Comparison of ENCODE assay signal across 23 mouse cellular contexts in the genomic region with DNA sequence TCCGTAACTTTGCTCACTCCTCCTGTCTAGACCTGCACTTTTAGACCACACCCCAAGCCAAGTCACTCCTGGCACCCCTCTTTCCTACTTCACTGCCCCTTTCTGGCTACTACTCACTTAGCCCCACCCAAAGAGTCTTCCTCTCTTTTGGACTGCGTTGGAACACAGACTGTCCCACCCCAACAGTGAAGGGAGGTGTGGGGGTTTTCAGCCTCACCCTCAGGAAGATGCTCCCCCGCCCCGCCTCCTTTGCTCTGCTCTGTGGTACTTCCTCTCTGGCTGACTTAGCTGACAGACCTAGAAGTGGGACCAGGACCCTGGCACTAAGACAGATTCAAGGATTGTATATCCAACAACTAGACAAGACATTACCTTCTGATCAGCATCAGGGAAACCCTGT. TPM values are rescaled to one million over a fixed set of nuclear protein-coding genes. Genes with fewer than 3 reads are reported as not detected.
DNase-seq lines count a peak whose midpoint lies in the region; ATAC-seq and TF ChIP-seq lines count a peak whose summit lies in the region.
"Had no signal": no experiment of that assay in that cellular context is flagged by ENCODE, and none has a peak within 500 bp of the region (broad histone marks: within the 10 kb centered on the region; RNA-seq: fewer than 3 reads in every experiment).

A gene (plus strand): TSS at position 267 of the 400 bp plus-strand sequence.

- H3K79me2 ChIP-seq in MEL (ENCODE audit: control insufficient read depth, insufficient read depth, low read length, poor library complexity): peaks cover 2% of the 10 kb centered on the region; the same call in 1 of the 2 replicates

- H3K36me3 ChIP-seq in liver, embryonic 13.5 days: no peaks in the 10 kb centered on the region
- H3K36me3 ChIP-seq in MEL (ENCODE audit: control insufficient read depth in 1 of 2, insufficient read depth in 2 of 2, low read length in 2 of 2): peaks cover 0 to 18% of the 10 kb centered on the region in 2 experiments; a peak in 2 of 4 replicates
- H3K36me3 ChIP-seq in liver, embryonic 15.5 days (replicated peaks): no peaks in the 10 kb centered on the region
- H3K36me3 ChIP-seq: embryonic facial prominence, embryonic 12.5 days; limb, embryonic 12.5 days; midbrain, embryonic 10.5 days had no signal

- H3K4me3 ChIP-seq in liver, embryonic 13.5 days (replicated peaks): no peak within 1 kb of the TSS
- no peak within 1 kb of the TSS for H3K4me3 ChIP-seq in MEL (ENCODE audit: control insufficient read depth in 1 of 2, insufficient read depth in 1 of 2, low read depth in 2 of 2, low read length in 2 of 2)
- H3K4me3 ChIP-seq in liver, embryonic 15.5 days (replicated peaks): peak within 1 kb of the TSS; percentile 28
- H3K4me3 ChIP-seq: embryonic facial prominence, embryonic 12.5 days; limb, embryonic 12.5 days; midbrain, embryonic 10.5 days had no signal

- peaks cover 69% of the 10 kb centered on the region for H3K27me3 ChIP-seq in liver, embryonic 13.5 days
- H3K27me3 ChIP-seq in MEL (ENCODE audit: control insufficient read depth in 1 of 2, insufficient read depth in 2 of 2, low read length in 2 of 2): no peaks in the 10 kb centered on the region
- H3K27me3 ChIP-seq in liver, embryonic 15.5 days: peaks cover 74% of the 10 kb centered on the region

- H3K9me3 ChIP-seq in liver, embryonic 13.5 days (replicated peaks): no peaks in the 10 kb centered on the region
- H3K9me3 ChIP-seq in MEL (replicated peaks; ENCODE audit: insufficient read depth, low read length): no peaks in the 10 kb centered on the region
- H3K9me3 ChIP-seq in liver, embryonic 15.5 days (replicated peaks): no peaks in the 10 kb centered on the region
- H3K9me3 ChIP-seq: embryonic facial prominence, embryonic 12.5 days; limb, embryonic 12.5 days; midbrain, embryonic 10.5 days had no signal

- peak within 1 kb of the TSS; percentile 47; the same call in 1 of the 2 replicates for H3K27ac ChIP-seq in liver, embryonic 13.5 days
- no peak within 1 kb of the TSS; the same call in 1 of the 2 replicates for H3K27ac ChIP-seq in MEL (ENCODE audit: control insufficient read depth, low read depth, low read length)
- H3K27ac ChIP-seq in liver, embryonic 15.5 days (replicated peaks): peak within 1 kb of the TSS; percentile 61
- H3K27ac ChIP-seq: embryonic facial prominence, embryonic 12.5 days; hindbrain, embryonic 14.5 days; kidney, postnatal 0 days; limb, embryonic 12.5 days; midbrain, embryonic 10.5 days had no signal

- TF ChIP-seq EP300 in MEL (IDR thresholded peaks at IDR 0.05; ENCODE audit: low read depth in 1 of 2, low read length in 2 of 2): no peak

- no peak for DNase-seq in liver, embryonic 13.5 days
- DNase-seq in liver (no peak), MEL (ENCODE audit: low read depth, low spot score) (peak; percentile 67)
- DNase-seq in left cerebral cortex, adult 18-20 months (ENCODE audit: low spot score in 2 of 2): no peak
- no peak for DNase-seq in retina, postnatal 1 day
- DNase-seq in B cell, adult 2 months: no peak
- DNase-seq: adrenal gland, postnatal 25 days; cerebellum, adult 11 months; cerebellum, postnatal 10 days; forebrain, postnatal 0 days; heart, postnatal 4 days; kidney, adult 2 months; lung, embryonic 14.5 days; thymus, postnatal 25 days had no signal

- no peak within 1 kb of the TSS for H3K4me2 ChIP-seq in liver, embryonic 13.5 days
- peak within 1 kb of the TSS; percentile 13 for H3K4me2 ChIP-seq in liver, embryonic 15.5 days
- H3K4me2 ChIP-seq: embryonic facial prominence, embryonic 12.5 days; hindbrain, embryonic 14.5 days had no signal

- H3K4me1 ChIP-seq in liver, embryonic 13.5 days (replicated peaks): peaks cover 71% of the 10 kb centered on the region
- H3K4me1 ChIP-seq in MEL (ENCODE audit: control insufficient read depth in 1 of 2, insufficient read depth in 2 of 2, low read length in 2 of 2): peaks cover 9 to 49% of the 10 kb centered on the region in 2 experiments
- peaks cover 54% of the 10 kb centered on the region for H3K4me1 ChIP-seq in liver, embryonic 15.5 days (replicated peaks)

- TF ChIP-seq POLR2A in MEL (IDR thresholded peaks at IDR 0.05; ENCODE audit: control insufficient read depth in 1 of 2, insufficient read depth in 1 of 2, low read depth in 1 of 2, low read length in 2 of 2, poor library complexity in 1 of 2): no peak

- H3K9ac ChIP-seq in liver, embryonic 13.5 days: no peak within 1 kb of the TSS
- H3K9ac ChIP-seq in MEL (ENCODE audit: control insufficient read depth, low read depth, low read length, poor library complexity, severe bottlenecking): no peak within 1 kb of the TSS
- H3K9ac ChIP-seq in liver, embryonic 15.5 days: no peak within 1 kb of the TSS
- H3K9ac ChIP-seq: embryonic facial prominence, embryonic 12.5 days; forebrain, postnatal 0 days; hindbrain, embryonic 14.5 days; limb, embryonic 12.5 days; lung, embryonic 14.5 days had no signal

- no peak for TF ChIP-seq CTCF in MEL (IDR thresholded peaks at IDR 0.05 in 2 of 3, conservative IDR thresholded peaks at IDR 0.05 in 1 of 3; ENCODE audit: control insufficient read depth in 1 of 3, insufficient read depth in 1 of 3, low read depth in 2 of 3, low read length in 3 of 3, poor library complexity in 1 of 3, severe bottlenecking in 1 of 3)

- TF ChIP-seq RAD21 in MEL (IDR thresholded peaks at IDR 0.05; ENCODE audit: low read depth, low read length): no peak

- 23% methylated on average over 4 of the region's 4 CpGs for WGBS in liver, embryonic 13.5 days (ENCODE audit: insufficient replicate concordance)
- WGBS in liver, embryonic 15.5 days (ENCODE audit: insufficient replicate concordance): 25% methylated on average over 4 of the region's 4 CpGs

- no peak for ATAC-seq in liver, embryonic 13.5 days (ENCODE audit: low read depth)
- no peak for ATAC-seq in liver, embryonic 15.5 days (ENCODE audit: insufficient read depth)
- peak; percentile 45 for ATAC-seq in megakaryocyte progenitor cell, adult 5-6 weeks (replicated peaks; ENCODE audit: poor library complexity)
- ATAC-seq: forebrain, postnatal 0 days; midbrain, embryonic 16.5 days had no signal

TF ChIP-seq in MEL, 35 proteins besides CTCF, POLR2A, EP300 and RAD21:
- TF ChIP-seq RCOR1 (IDR thresholded peaks at IDR 0.05; ENCODE audit: low read depth, low read length) (no peak), MEF2A (IDR thresholded peaks at IDR 0.05; ENCODE audit: extremely low read depth, insufficient replicate concordance, low read depth, low read length, poor library complexity, severe bottlenecking) (no peak), GATA1 (IDR thresholded peaks at IDR 0.05; ENCODE audit: low read depth, low read length) (no peak), JUND (IDR thresholded peaks at IDR 0.05; ENCODE audit: low read depth, low read length) (no peak), UBTF (IDR thresholded peaks at IDR 0.05; ENCODE audit: borderline replicate concordance, insufficient read depth, low read depth, low read length) (no peak), ZMIZ1 (IDR thresholded peaks at IDR 0.05; ENCODE audit: low read depth, low read length) (no peak), SMC3 (IDR thresholded peaks at IDR 0.05; ENCODE audit: low read depth, low read length) (no peak), POLR2AphosphoS2 (IDR thresholded peaks at IDR 0.05; ENCODE audit: low read length) (no peak), TBP (IDR thresholded peaks at IDR 0.05; ENCODE audit: low read depth, low read length) (no peak), E2F4 (IDR thresholded peaks at IDR 0.05; ENCODE audit: borderline replicate concordance, low read depth, low read length) (no peak), MYC (IDR thresholded peaks at IDR 0.05; ENCODE audit: low read depth, low read length) (no peak), SIN3A (IDR thresholded peaks at IDR 0.05; ENCODE audit: low read length) (no peak), KAT2A (conservative IDR thresholded peaks at IDR 0.05; ENCODE audit: low read depth, low read length) (no peak)

RNA-seq across cellular contexts. Expression of the gene that starts here (rescaled TPM):
- polyA plus RNA-seq in liver, embryonic 13.5 days (2015; fragmentation: Nextera tagmentation; extraction: Ambion mirVana): 4.4 and 4.6 TPM in 2 replicates
- 0.35 and 0.65 TPM in 2 replicates for total RNA-seq in MEL (2012; rRNA removed)
- polyA plus RNA-seq in MEL (2012; ENCODE audit: insufficient read depth in 1 of 2, insufficient read length in 2 of 2, low read depth in 1 of 2, low replicate concordance in 2 of 2, missing spikeins in 1 of 2): 1 to 10 TPM in 1 of 2 experiments, not detected in 1; 1.5 TPM
- 14.0 and 14.5 TPM in 2 replicates for polyA plus RNA-seq in liver, embryonic 15.5 days (2015; fragmentation: Nextera tagmentation; extraction: Ambion mirVana)
- 18.5 and 19.9 TPM in 2 replicates for total RNA-seq in megakaryocyte progenitor cell, adult 5-6 weeks (2015)
- 31.4 and 42.4 TPM in 2 replicates for total RNA-seq in megakaryocyte progenitor cell, adult 5-6 weeks (2017)
- under 1 TPM in 1 of 2 experiments, not detected in 1; 0.33 TPM for total RNA-seq in left cerebral cortex, adult 18-20 months (2021)
- total RNA-seq: adrenal gland, postnatal 25 days had no signal
- polyA plus RNA-seq: forebrain, embryonic 11.5 days; hindbrain, embryonic 14.5 days had no signal

Comparison
In these comparisons a context has a peak if more than half of its experiments do, and no peak if none do; other contexts are left out.
1. RNA of the gene that starts here (total RNA-seq): 18.5 to 42.4 TPM in megakaryocyte progenitor cell, adult 5-6 weeks; 0.35 to 0.65 TPM in MEL and 0.33 TPM in left cerebral cortex, adult 18-20 months; every median in the first group is over 10 times any median in the second.